Mouse (Mus musculus) C2C12 (cell line): Measurements from ENCODE around the gene Uqcc3. TPM values are rescaled to one million over a fixed set of nuclear protein-coding genes. Genes with fewer than 3 reads are reported as not detected.
"Not testable (repeated sequence)": the region's sequence is repeated elsewhere in the genome, so short reads cannot be mapped to it uniquely, and the experiment has no call there.

Experiments used
- H3K27me3 ChIP-seq: one replicate; pipeline ENCODE4 v1.6.1; 2011; ENCODE audit not compliant: control insufficient read depth, insufficient read depth, insufficient read length
- H3K36me3 ChIP-seq: one replicate; pipeline ENCODE4 v1.6.1; 2011; ENCODE audit not compliant: control insufficient read depth, insufficient read depth
- H3K4me3 ChIP-seq: one replicate; pipeline ENCODE4 v1.5.1; 2011; ENCODE audit warnings: mild to moderate bottlenecking, control low read depth; ENCODE audit not compliant: poor library complexity, insufficient read depth, severe bottlenecking
- H3K79me2 ChIP-seq: one replicate; pipeline ENCODE4 v1.6.1; 2011; ENCODE audit not compliant: control insufficient read depth, insufficient read depth
- H3K79me3 ChIP-seq: one replicate; pipeline ENCODE4 v1.6.1; 2011; ENCODE audit warnings: low read depth, control low read depth
- H3ac ChIP-seq: one replicate; pipeline ENCODE3; 2011; ENCODE audit warnings: low read depth; ENCODE audit not compliant: control insufficient read depth, insufficient read length
- CEBPB ChIP-seq: IDR thresholded peaks from one replicate; pipeline ENCODE4 v1.6.1; 2011; ENCODE audit warnings: low read depth, mild to moderate bottlenecking, control low read depth, moderate library complexity
- CTCF ChIP-seq: IDR thresholded peaks from one replicate; pipeline ENCODE4 v1.5.1; 2011; ENCODE audit not compliant: control insufficient read depth, insufficient read depth, insufficient read length
- FOSL1 ChIP-seq: IDR thresholded peaks from one replicate; pipeline ENCODE4 v1.8.0; 2011; ENCODE audit warnings: mild to moderate bottlenecking, low read length; ENCODE audit not compliant: poor library complexity, insufficient read depth, severe bottlenecking
- MAX ChIP-seq: IDR thresholded peaks from one replicate; pipeline ENCODE4 v1.6.1; 2011; ENCODE audit warnings: mild to moderate bottlenecking, control low read depth
- MYOD1 ChIP-seq: IDR thresholded peaks from one replicate; pipeline ENCODE4 v1.6.1; 2011; ENCODE audit warnings: low read depth; ENCODE audit not compliant: control insufficient read depth, insufficient read length
- MYOG ChIP-seq: IDR thresholded peaks from one replicate; pipeline ENCODE4 v1.6.1; 2011; ENCODE audit not compliant: control insufficient read depth, insufficient read length; ENCODE audit errors: extremely low read depth
- USF1 ChIP-seq: IDR thresholded peaks from one replicate; pipeline ENCODE4 v1.6.1; 2011; ENCODE audit warnings: low read depth, mild to moderate bottlenecking, control low read depth, moderate library complexity
- polyA plus RNA-seq: library from polyadenylated mRNA; unstranded; fragments of >200 nt; fragmentation: generic; extraction: Trizol; gene quantifications from one replicate; pipeline ENCODE4 v1.2.1, GENCODE M21; 2012; ENCODE audit warnings: missing spikeins

Uqcc3 gene
- polyA plus RNA-seq, 1 experiment: 34.4 TPM

- Histone ChIP-seq H3K27me3 (no peaks in the 10 kb centered on the region), H3K36me3 (peaks cover 42% of the 10 kb centered on the region), H3K79me2 (peaks cover 23% of the 10 kb centered on the region), H3K4me3 (no peak overlapping the region), H3ac (no peak overlapping the region), H3K79me3 (peaks cover 11% of the 10 kb centered on the region)
- TF ChIP-seq CEBPB: no peak
Measured at GRCm38 (mm10) chr19:8875031-8875430, 5.7 kb downstream of the Uqcc3 start.

- peaks cover 11% of the 10 kb centered on the region for H3K79me3 ChIP-seq
- no peaks in the 10 kb centered on the region for H3K27me3 ChIP-seq
- TF ChIP-seq CTCF (no peak), CEBPB (no peak), FOSL1 (no peak), MYOG (no peak), USF1 (no peak), MYOD1 (no peak), MAX (no peak)
- peak overlapping the region; percentile 84 for H3K4me3 ChIP-seq
- peaks cover 36% of the 10 kb centered on the region for H3K36me3 ChIP-seq
- H3K79me2 ChIP-seq: peaks cover 23% of the 10 kb centered on the region
- H3ac ChIP-seq: peak overlapping the region; percentile 98
Measured at GRCm38 (mm10) chr19:8872266-8872840, 8.4 kb downstream of the Uqcc3 start.

- Histone ChIP-seq H3K36me3 (peaks cover 36% of the 10 kb centered on the region), H3K4me3 (peak within 1 kb of the TSS; percentile 84), H3ac (peak within 1 kb of the TSS; percentile 98), H3K27me3 (no peaks in the 10 kb centered on the region), H3K79me2 (peaks cover 23% of the 10 kb centered on the region), H3K79me3 (peaks cover 11% of the 10 kb centered on the region)
- TF ChIP-seq USF1: peak; percentile 100
- TF ChIP-seq CEBPB: no peak
- no peak for TF ChIP-seq FOSL1
- peak; percentile 57 for TF ChIP-seq MAX
Measured at GRCm38 (mm10) chr19:8871267-8872186, 9.2 kb downstream of the Uqcc3 start, which contains the start of gene Ubxn1. Ubxn1 (plus strand) TSS chr19:8871496.

GRCm38 (mm10) chr19:8870838-8871237 lies 9.9 kb downstream of the Uqcc3 start:
- H3K4me3 ChIP-seq: peak overlapping the region; percentile 84
- H3K36me3 ChIP-seq: peaks cover 29% of the 10 kb centered on the region
- peaks cover 11% of the 10 kb centered on the region for H3K79me3 ChIP-seq
- no peak for TF ChIP-seq CEBPB
- H3ac ChIP-seq: peak overlapping the region; percentile 49
- H3K27me3 ChIP-seq: no peaks in the 10 kb centered on the region
- H3K79me2 ChIP-seq: peaks cover 23% of the 10 kb centered on the region

- H3ac ChIP-seq, H3K27me3 ChIP-seq, H3K4me3 ChIP-seq: not testable (repeated sequence)
- peaks cover 24% of the 10 kb centered on the region for H3K36me3 ChIP-seq
- peaks cover 23% of the 10 kb centered on the region for H3K79me2 ChIP-seq
- peaks cover 11% of the 10 kb centered on the region for H3K79me3 ChIP-seq
Measured at GRCm38 (mm10) chr19:8870381-8870780, 10.3 kb downstream of the Uqcc3 start.

- no peaks in the 10 kb centered on the region for H3K27me3 ChIP-seq
- no peaks in the 10 kb centered on the region for H3K79me2 ChIP-seq
- H3K4me3 ChIP-seq: no peak overlapping the region
- TF ChIP-seq MYOG (no peak), CEBPB (no peak), CTCF (no peak), USF1 (no peak), MAX (no peak), FOSL1 (no peak), MYOD1 (no peak)
- no peaks in the 10 kb centered on the region for H3K79me3 ChIP-seq
- no peaks in the 10 kb centered on the region for H3K36me3 ChIP-seq
- H3ac ChIP-seq: no peak overlapping the region
Measured at GRCm38 (mm10) chr19:8864265-8864664, 16.5 kb downstream of the Uqcc3 start.
